ENCODE assay signal across 25 mouse cellular contexts in the genomic region with DNA sequence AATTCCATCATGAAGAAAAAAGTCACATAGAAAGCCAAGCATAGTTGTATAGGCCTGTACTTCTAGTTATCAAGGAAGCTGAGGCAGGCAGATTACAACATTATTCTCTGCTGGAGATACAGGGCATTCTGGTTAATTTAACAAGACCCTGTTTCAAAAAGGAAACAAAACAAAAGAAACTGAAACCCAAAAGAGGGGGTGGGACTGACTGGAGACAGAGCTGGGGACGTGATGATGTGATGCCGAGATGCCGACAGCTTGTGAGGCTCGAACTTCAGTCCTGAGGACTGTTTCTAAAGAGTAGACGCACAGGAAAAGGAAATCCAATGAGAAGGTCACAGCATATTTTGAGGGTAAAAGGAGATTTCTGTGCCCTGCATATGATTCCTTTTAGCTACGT.
"Had no signal": no experiment of that assay in that cellular context is flagged by ENCODE, and none has a peak within 500 bp of the region (broad histone marks: within the 10 kb centered on the region; RNA-seq: fewer than 3 reads in every experiment).

No protein-coding gene starts in this region.

- DNase-seq: gastrocnemius, adult 2 months; gastrocnemius, postnatal 10 days; gastrocnemius, postnatal 25 days; heart, postnatal 10 days; heart, postnatal 4 days; kidney, adult 11 months; kidney, adult 2 months; kidney, adult 9 months; kidney, postnatal 14 days; kidney, postnatal 36 days; layer of hippocampus, adult 9-11 months; liver; liver, embryonic 13.5 days had no signal

- H3K4me2 ChIP-seq: heart, embryonic 11.5 days; hindbrain, embryonic 12.5 days; hindbrain, embryonic 14.5 days; kidney, embryonic 15.5 days; limb, embryonic 12.5 days; liver, embryonic 11.5 days; liver, embryonic 13.5 days had no signal

- ATAC-seq: hindbrain, embryonic 16.5 days; intestine, embryonic 16.5 days had no signal

- H3K9me3 ChIP-seq: hindbrain, embryonic 10.5 days; hindbrain, embryonic 12.5 days; kidney, embryonic 15.5 days; limb, embryonic 10.5 days; limb, embryonic 12.5 days; liver, embryonic 13.5 days had no signal

- H3K27ac ChIP-seq: gastrocnemius, adult 2 months; hindbrain, embryonic 10.5 days; hindbrain, embryonic 12.5 days; hindbrain, embryonic 14.5 days; kidney, embryonic 15.5 days; kidney, postnatal 0 days; left cerebral cortex, adult 2 months; limb, embryonic 10.5 days; limb, embryonic 12.5 days; liver, embryonic 13.5 days had no signal

- H3K27me3 ChIP-seq: hindbrain, embryonic 12.5 days; kidney, embryonic 15.5 days; limb, embryonic 12.5 days; liver, embryonic 13.5 days had no signal

- H3K4me3 ChIP-seq: gastrocnemius, adult 2 months; hindbrain, embryonic 10.5 days; hindbrain, embryonic 12.5 days; kidney, embryonic 15.5 days; left cerebral cortex, adult 2 months; limb, embryonic 10.5 days; limb, embryonic 12.5 days; liver, embryonic 13.5 days had no signal

- H3K9ac ChIP-seq: hindbrain, embryonic 12.5 days; hindbrain, embryonic 14.5 days; kidney, embryonic 15.5 days; limb, embryonic 12.5 days; liver, embryonic 13.5 days had no signal

- H3K4me1 ChIP-seq: hindbrain, embryonic 12.5 days; kidney, embryonic 15.5 days; limb, embryonic 10.5 days; limb, embryonic 12.5 days; liver, embryonic 13.5 days had no signal
